Mouse (Mus musculus) heart, adult 2 months (tissue): Measurements from ENCODE around the gene F12. TPM values are rescaled to one million over a fixed set of nuclear protein-coding genes. Genes with fewer than 3 reads are reported as not detected.

Experiments used
- DNase-seq, 2 experiments: peaks; one replicate each; pipeline ENCODE4 v3.0.0; 2021
- H3K27ac ChIP-seq: fragments of 200-600 bp; 2 replicates; pipeline ENCODE4 v1.8.1; 2022
- H3K27me3 ChIP-seq: fragments of 200-500 bp; 2 replicates; pipeline ENCODE4 v1.6.1; 2012; ENCODE audit warnings: mild to moderate bottlenecking, low read length, inconsistent platforms, mixed read lengths; ENCODE audit not compliant: control insufficient read depth, insufficient read depth
- H3K36me3 ChIP-seq: fragments of 200-500 bp; 2 replicates; pipeline ENCODE4 v1.6.1; 2012; ENCODE audit warnings: low read length, inconsistent platforms; ENCODE audit not compliant: control insufficient read depth, insufficient read depth
- H3K4me1 ChIP-seq: fragments of 200-500 bp; 2 replicates; pipeline ENCODE4 v1.6.1; 2011; ENCODE audit warnings: low read length; ENCODE audit not compliant: control insufficient read depth, insufficient read depth
- H3K4me3 ChIP-seq: fragments of 200-600 bp; 2 replicates; pipeline ENCODE4 v1.8.1; 2022
- H3K79me2 ChIP-seq: fragments of 200-500 bp; replicated peaks from 2 replicates; pipeline ENCODE4 v1.6.1; 2012; ENCODE audit warnings: mild to moderate bottlenecking, inconsistent platforms, low read length, moderate library complexity, mixed read lengths; ENCODE audit not compliant: control insufficient read depth, insufficient read depth
- H3K9ac ChIP-seq: fragments of 200-500 bp; 2 replicates; pipeline ENCODE4 v1.6.1; 2012; ENCODE audit warnings: low read depth, mild to moderate bottlenecking, control low read depth, inconsistent platforms, low read length, mixed read lengths
- CTCF ChIP-seq: fragments of 200-600 bp; IDR thresholded peaks from 2 replicates; pipeline ENCODE4 v1.8.1; 2022; ENCODE audit warnings: antibody characterized with exemption, mild to moderate bottlenecking, moderate library complexity
- EP300 ChIP-seq: fragments of 200-500 bp; IDR thresholded peaks from 2 replicates; pipeline ENCODE4 v1.6.1; 2011; ENCODE audit warnings: low read depth, low read length, control low read depth; ENCODE audit not compliant: insufficient read depth
- POLR2A ChIP-seq: fragments of 200-500 bp; IDR thresholded peaks from 2 replicates; pipeline ENCODE4 v1.6.1; 2011; ENCODE audit warnings: mild to moderate bottlenecking, low read depth, low read length, control low read depth; ENCODE audit not compliant: insufficient read depth
- WGBS: fragments of 180-500 bp; shearing (Covaris S2); methylation state at CpG from one replicate; pipeline ENCODE4 v1.1.7; 2018; 5-methylcytosine and 5-hydroxymethylcytosine counted together
- intact Hi-C: fragments of 180-260 bp; cut with DNase I; formaldehyde crosslinking; loops from one replicate; pipeline ENCODE4 v1.15.1; 2025
- polyA plus RNA-seq: library from polyadenylated mRNA; depleted of rRNA; stranded (reverse); fragments of >200 nt; gene quantifications from 2 replicates; pipeline ENCODE4 v1.2.3, GENCODE M21; 2012
- total RNA-seq, 2 experiments: library from RNA; stranded (reverse); gene quantifications; 2 replicates each; pipeline ENCODE4 v1.2.3; 2021

The F12 gene
- total and polyA plus RNA-seq, 3 experiments: not detected

GRCm38 (mm10) chr13:55420933-55421800 is 5.4 kb downstream of the F12 start:
- Histone ChIP-seq H3K9ac (peak overlapping the region; percentile 34), H3K27ac (peak overlapping the region; percentile 26; the same call in 1 of the 2 replicates), H3K4me1 (peaks cover 3% of the 10 kb centered on the region), H3K4me3 (peak overlapping the region; percentile 44), H3K36me3 (no peaks in the 10 kb centered on the region), H3K79me2 (no peaks in the 10 kb centered on the region), H3K27me3 (no peaks in the 10 kb centered on the region; the same call in 1 of the 2 replicates)
- peak; percentile 82 to 85 for DNase-seq
- 7% methylated on average over 35 of the region's 35 CpGs for WGBS
- TF ChIP-seq CTCF: peak; percentile 89
- TF ChIP-seq POLR2A: no peak
- peak; percentile 82; the same call in 1 of the 2 replicates for TF ChIP-seq EP300
- intact Hi-C loops: no loop called here

DNA sequence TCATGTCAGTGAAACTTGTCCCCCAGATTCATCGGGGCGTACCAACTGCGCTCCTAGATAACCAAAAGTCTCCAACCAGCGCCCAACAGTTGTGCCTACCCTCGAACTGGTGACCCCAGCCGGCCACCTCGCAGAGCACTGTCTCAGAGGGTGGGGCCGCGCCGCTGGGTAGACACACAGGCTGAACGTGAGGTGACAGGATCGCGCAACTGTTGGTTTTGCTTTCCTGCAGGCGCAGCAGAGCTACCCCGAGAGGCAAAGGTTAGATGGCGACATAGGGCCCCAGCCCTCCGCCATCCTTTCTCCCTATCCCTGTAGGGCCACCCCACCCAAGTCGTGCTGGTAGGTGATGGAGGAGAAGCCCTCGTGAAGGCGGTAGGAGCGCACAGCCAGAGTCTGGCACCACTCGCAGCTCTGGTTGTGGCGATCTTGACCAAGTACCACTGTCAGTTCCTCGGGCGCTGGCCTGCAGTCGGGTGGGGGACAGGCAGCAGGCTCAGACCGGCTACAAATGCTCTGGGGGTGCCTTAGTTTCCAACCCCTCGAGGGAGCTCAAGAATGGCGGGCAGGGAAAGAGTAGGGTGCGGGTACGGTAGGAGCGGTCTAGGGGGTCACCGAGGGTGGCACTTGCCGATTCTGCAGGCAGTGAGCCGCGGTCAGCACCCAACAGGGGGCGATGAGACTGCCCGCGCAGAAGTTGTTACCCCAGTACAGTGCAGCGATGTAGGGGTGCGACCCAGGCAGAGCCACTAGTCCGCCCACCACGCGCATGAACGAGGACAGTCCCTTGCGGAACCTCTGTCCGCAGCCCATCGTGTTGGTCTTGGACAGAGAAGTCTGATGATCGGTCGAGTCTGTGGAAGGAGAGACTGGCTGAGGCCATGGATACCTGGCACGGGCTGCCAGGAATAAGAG is 6.3 kb downstream of the F12 start:
- no peak overlapping the region for H3K27ac ChIP-seq
- intact Hi-C loops: no loop called here
- H3K9ac ChIP-seq: no peak overlapping the region
- 26% methylated on average over 51 of the region's 51 CpGs for WGBS
- peak in 1 of 2 experiments; percentile 28 for DNase-seq
- H3K4me3 ChIP-seq: no peak overlapping the region
- peaks cover 3% of the 10 kb centered on the region for H3K4me1 ChIP-seq
- no peaks in the 10 kb centered on the region; the same call in 1 of the 2 replicates for H3K27me3 ChIP-seq
- no peaks in the 10 kb centered on the region for H3K36me3 ChIP-seq
- no peak for TF ChIP-seq POLR2A
- TF ChIP-seq EP300: no peak
- no peak; the same call in 1 of the 2 replicates for TF ChIP-seq CTCF
- H3K79me2 ChIP-seq: no peaks in the 10 kb centered on the region

DNA sequence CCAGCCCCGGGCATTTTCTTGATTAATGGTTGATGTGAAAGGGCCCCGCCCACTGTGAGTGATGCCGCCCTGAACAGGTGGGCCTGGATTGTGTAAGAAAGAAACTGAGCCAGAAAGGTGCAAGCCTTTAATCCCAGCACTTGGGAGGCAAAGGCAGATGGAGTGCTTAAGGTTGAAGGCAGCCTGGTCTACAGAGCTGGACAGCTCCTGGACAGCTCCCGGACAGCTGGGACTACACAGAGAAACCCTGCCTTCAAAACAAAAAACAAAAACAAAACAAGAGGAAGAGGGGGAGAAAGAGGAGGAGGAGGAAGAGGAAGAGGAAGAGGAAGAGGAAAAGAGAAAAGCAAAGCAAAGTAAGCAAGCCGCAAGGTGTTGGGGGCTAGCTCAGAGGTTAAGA is 7.5 kb downstream of the F12 start:
- no peaks in the 10 kb centered on the region for H3K79me2 ChIP-seq
- no peak overlapping the region for H3K4me3 ChIP-seq
- TF ChIP-seq CTCF (no peak), POLR2A (no peak), EP300 (no peak)
- peaks cover 3% of the 10 kb centered on the region for H3K4me1 ChIP-seq
- H3K27me3 ChIP-seq: peaks cover 3% of the 10 kb centered on the region
- H3K9ac ChIP-seq: no peak overlapping the region
- H3K27ac ChIP-seq: no peak overlapping the region
- no peak for DNase-seq
- WGBS: 71% methylated on average over 5 of the region's 5 CpGs
- intact Hi-C loops: no loop called here
- no peaks in the 10 kb centered on the region for H3K36me3 ChIP-seq

DNA sequence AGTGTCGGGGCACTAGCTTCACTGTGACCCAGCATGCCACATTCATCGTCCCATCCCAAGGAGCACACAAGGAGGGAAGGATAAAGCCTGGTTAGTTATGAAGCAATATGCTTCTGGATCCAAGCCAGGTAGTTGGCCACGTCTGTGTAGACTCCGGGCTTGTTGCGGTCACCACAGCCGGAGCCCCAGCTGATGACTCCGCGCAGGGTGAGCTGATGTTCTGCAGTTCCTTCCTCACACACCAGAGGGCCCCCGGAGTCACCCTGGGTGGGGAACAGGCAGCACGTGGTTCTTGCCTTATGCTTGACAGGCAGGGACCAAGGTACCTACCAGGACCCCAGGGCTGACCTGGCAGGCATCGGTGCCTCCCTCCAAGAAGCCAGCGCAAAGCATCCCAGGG is 8.6 kb downstream of the F12 start:
- peak; percentile 86 to 93 for DNase-seq
- H3K36me3 ChIP-seq: no peaks in the 10 kb centered on the region
- intact Hi-C loops: loop anchor here (1.0 kb wide), 2 partner anchors 53 to 99 kb away; no protein-coding TSS in a partner anchor
- H3K27me3 ChIP-seq: peaks cover 3% of the 10 kb centered on the region
- no peaks in the 10 kb centered on the region for H3K79me2 ChIP-seq
- no peak overlapping the region for H3K4me3 ChIP-seq
- no peak overlapping the region for H3K9ac ChIP-seq
- WGBS: 9% methylated on average over 12 of the region's 12 CpGs
- no peak overlapping the region for H3K27ac ChIP-seq
- TF ChIP-seq POLR2A (no peak), EP300 (peak; percentile 56; the same call in 1 of the 2 replicates), CTCF (peak; percentile 99)
- peaks cover 3% of the 10 kb centered on the region for H3K4me1 ChIP-seq

DNA sequence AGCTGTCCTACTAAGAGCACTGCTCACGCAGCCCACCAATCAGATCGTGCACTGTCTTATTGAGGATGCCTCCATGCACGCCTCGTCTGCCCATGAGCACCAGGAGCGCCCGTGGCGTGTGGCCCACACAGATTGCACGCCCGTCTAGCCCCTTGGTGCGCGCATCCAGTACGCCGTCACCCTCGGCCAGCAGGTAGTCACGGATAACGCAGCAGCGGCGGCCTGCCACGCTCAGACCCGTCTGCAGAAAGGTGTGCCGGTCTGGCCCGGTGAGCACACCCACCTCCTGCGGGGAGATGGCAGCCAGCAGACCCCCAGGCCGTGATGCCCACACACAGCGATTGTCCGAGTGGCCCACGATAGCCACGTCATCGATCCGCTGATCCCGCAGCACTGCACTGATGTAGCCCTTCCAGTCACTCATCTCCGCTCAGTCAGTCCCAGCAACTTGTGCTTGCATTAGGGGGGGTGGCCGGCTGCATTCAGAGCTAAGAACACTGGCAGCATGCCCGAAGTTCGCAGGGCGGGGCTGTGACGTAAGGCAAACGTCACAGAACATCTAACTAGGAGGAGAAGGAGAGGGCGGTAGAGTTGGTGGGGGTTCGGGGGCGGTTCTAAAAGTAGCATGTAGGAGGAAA is 11.7 kb downstream of the F12 start, which contains the start of gene Pfn3:
Gene Pfn3 (minus strand): TSS at position 490 of the 638 bp plus-strand sequence.
- peak; percentile 17 to 45 for DNase-seq
- 20% methylated on average over 41 of the region's 41 CpGs for WGBS

More for the DNA sequence above, 11.7 kb downstream of the F12 start, which contains the start of gene Pfn3:
- Histone ChIP-seq H3K9ac (0 out of 2 replicates have a peak within 1 kb of the TSS, but pooled peaks have one; percentile 6), H3K4me1 (peaks cover 3% of the 10 kb centered on the region), H3K27me3 (peaks cover 3% of the 10 kb centered on the region), H3K79me2 (no peaks in the 10 kb centered on the region), H3K27ac (no peak within 1 kb of the TSS), H3K36me3 (no peaks in the 10 kb centered on the region), H3K4me3 (no peak within 1 kb of the TSS)
- TF ChIP-seq POLR2A (no peak), EP300 (no peak), CTCF (no peak)
- intact Hi-C loops: no loop called here
